Mouse (Mus musculus): ENCODE results near the gene Uqcc1.

Gene Uqcc1

DNA sequence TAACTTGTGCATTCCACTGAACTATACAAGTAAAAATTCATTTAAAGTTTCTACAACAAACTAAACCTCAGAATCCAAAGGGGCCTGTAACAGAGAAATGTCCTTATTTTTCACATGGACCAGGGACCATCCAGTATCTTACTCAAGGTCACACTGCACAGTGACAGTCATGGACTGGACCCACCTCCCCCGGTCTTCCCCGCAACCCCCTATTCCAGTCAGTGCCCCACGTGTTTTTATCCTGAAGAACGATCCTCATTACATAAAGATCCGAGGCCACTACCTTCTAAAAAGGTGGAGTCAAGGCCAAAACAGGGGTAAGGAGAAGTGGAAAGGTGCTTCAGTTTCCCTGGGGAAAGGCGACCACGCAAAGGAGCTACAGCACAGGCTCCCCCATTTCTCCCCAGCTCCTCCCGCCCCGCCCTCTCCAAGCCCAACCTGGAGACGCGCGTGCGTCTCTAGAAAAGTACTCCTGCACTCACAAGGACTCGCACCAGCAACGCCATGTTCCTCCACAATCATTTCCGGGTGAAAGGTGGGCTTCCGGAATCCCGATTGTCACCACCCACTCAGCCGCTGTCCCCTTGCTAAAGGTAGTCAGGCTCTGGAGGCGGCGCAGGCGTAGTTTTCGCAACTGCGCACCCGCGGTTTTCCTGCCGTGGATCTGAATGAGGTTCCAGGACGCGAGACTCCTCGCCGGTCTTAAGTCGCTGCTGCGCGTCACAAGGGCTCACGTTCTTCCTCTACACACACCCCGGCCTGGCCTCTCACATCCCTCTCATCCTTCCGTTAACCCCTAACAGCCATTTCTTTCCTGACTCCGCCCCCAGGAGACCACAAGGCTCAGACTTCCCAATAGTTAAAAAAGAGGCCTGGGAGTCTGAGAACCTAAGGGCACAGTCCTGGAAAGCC lies at the start of gene Uqcc1:
Gene Uqcc1 (minus strand): TSS at position 780 of the 912 bp plus-strand sequence.
- DNase-seq: peak; percentile 91 to 94

DNA sequence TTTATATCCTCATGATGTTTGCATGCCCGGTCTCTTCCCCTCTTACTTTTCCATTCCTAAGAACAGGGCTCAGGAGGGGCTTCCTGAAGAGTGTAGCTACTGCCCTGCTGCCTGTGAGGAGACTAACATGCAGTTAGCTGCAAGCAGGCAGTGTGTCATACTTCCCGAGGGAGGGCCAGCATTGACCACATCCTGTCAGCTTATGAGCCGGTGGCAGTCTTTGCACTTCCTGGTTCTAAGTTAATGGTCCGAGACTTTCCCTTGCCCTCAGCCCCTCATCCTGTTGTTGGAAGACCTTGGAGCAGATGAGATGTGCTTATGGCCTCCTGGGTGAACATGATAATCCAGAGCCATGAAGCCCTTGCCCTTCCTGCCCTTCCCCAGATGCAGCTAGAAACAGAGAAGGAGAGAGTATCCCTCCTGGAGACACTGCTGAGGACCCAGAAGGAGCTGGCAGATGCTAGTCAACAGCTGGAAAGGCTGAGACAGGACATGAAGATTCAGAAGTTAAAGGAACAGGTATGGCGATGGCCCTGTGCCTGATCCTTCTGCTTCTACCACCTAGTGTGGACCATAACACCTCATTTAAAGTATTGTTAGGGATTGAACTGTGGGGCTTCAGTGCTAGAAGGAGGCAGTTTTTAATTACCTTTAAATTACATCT lies 49.4 kb upstream of the Uqcc1 start:
- DNase-seq: no peak

DNA sequence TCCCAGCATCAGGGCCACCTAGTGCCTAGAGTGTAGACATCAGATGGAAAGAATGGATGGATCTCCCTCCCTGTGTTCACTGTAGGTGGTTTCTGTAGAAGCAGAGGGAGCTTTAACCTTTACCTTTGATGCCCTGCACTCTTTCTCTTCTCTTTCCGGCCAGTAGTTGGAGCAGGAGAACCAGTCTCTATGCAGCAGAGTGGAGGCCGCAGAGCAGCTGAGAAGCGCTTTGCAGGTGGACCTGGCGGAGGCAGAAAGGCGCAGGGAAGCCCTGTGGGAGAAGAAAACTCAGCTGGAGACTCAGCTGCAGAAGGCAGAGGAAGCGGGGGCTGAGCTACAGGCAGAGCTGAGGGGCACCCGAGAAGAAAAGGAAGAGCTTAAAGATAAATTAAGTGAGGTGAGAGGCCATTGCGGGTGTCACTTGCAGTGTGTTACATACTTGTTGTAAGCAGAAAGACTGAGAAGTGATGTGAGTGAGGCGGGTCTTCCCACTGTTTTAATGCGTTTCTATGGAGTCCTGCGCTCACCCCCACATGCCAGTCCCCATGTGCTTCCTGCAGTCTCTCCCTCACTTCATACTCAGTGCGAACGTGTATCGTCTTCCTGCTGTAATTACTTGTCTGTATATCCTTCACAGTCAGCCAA lies 44.1 kb upstream of the Uqcc1 start:
- DNase-seq: no peak

DNA sequence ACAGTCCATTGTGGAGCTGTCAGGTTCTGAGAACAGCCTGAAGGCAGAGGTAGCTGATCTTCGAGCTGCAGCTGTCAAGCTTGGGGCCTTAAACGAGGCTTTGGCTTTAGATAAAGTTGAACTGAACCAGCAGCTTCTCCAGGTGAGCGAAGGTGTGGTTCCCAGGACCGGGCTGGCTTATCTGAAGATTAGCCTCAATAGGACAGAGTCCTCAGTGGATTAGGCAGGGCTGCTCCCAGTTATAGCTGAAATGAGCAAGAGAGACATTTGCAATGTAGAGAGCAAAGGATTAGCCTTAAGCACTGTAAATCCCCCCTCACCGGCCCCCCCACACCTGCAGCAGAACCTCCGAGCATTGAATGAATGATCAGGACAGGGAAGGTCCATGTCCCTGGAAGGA lies 43.2 kb upstream of the Uqcc1 start:
- DNase-seq: no peak

DNA sequence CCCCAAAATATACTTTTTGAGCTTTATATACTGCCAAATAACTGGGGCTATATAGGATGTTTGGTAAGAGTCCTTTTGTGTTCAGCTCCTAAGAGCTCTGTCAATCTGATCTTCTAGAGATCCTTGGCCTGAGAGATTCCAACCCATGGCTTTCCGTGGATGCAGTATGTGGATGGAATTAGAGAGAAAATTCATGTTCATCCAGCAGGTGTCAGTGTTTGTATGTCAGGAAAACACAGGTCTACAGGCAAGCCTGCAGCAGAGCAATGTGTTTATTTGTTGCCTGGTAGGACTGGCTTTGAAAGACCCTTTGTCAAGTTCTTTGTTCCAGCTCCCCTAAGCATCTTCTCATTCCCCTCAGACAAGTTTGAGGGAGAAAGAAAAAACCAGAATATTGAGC lies 32.9 kb upstream of the Uqcc1 start:
- DNase-seq: peak; percentile 24 to 43

DNA sequence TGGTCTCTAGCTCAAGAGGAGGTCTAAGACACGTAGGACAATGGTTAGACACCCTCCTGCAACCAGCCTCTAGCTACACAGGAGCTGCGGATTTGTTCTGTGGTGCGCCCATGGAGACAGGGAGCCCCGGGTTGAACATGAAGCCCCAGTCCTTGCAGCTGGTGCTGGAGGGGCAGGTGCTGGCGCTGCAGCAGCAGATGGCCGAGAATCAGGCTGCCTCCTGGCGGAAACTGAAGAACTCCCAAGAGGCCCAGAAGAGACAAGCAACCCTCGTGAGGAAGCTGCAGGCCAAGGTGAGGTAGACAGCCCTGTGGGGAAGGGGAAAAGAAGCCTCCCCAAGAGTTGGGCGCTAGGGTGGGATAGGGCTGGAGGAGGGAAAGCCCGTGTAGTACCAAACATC lies 31.8 kb upstream of the Uqcc1 start:
- no peak for DNase-seq

DNA sequence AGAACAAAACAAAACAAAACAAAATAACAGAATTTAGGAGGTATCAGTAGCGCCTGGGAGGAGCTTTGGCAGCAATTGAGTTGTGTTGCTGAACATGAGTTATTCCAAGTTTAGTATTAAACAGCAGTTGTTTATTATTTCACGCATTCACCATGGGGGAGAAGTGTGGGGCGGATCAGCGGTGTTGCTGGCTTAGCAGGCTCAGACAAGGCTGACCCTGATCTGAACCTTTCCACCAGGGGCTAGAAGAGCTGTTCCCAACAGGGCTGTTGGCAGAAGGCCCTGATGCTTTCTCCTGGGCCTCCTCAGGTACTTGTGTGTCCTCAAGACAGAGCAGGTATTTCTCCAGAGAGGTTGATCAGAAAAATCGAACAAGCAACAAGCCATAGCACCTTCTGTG lies 29.9 kb upstream of the Uqcc1 start:
- DNase-seq: no peak

DNA sequence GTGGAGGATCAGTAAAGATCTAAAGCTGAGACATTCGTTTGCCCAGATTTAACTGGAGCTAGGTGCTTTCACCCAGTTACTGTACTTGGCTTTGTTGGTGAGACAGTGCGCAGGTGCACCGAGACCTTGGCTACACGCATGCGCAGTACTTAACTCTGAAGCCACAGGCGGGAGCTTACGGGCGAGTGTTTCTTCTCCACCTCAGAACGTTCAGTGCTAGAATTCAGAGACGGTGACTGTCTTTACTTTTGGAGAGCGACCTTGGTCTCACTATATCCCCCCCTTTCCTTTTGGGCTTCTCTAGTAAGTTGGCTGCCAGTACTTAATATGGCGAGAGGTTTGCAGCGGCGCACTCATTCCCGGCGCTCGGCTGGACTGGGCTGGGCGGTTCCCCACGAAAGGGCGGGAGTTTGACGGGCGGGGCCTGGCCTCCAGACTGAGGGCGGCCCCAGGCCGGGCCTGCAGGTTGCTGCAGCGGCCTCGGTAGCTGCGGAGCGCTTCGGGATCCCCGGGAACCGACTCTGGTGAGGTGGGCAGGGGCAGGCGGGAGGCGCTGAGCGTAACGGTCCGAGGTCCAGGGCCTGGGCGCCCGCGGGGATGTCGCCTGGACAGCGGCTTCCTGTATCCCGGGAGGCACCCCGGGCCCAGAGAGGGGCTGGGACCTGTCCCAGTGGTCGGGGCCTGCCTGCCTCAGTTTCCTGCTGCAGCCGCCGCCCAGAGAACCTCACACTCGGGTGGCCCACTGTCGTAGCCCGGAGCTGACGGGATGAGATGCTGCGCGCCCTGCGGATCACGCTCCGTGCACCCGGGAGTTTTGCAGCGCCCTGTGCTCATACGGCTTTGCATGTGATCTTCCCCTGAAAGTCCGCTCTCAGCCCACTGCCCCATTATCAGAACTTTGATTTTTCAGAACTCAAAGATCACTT lies 26.3 kb upstream of the Uqcc1 start, which contains the start of gene Cep250:
Gene Cep250 (plus strand): TSS at position 325 of the 926 bp plus-strand sequence.
- DNase-seq: peak; percentile 92 to 94

DNA sequence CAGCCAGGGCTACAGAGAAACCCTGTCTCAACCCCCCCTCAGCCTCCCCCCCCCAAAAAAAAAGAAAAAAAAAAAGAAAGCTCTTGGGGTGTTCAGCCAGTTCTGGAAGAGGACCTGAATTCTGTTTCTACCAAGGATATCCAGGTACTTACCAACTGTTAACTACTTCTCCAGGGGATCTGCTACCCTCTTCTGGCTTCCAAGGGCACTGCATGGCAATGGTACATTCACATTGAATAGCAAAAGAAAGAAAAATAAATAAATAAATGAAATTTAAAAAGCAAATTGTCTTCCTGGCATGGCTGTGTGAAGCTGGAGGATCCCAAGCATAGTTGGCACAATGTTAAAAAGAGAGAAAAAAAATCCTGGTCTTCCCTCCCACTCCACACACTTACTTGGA lies 21.9 kb upstream of the Uqcc1 start:
- DNase-seq: peak; percentile 69 to 86

DNA sequence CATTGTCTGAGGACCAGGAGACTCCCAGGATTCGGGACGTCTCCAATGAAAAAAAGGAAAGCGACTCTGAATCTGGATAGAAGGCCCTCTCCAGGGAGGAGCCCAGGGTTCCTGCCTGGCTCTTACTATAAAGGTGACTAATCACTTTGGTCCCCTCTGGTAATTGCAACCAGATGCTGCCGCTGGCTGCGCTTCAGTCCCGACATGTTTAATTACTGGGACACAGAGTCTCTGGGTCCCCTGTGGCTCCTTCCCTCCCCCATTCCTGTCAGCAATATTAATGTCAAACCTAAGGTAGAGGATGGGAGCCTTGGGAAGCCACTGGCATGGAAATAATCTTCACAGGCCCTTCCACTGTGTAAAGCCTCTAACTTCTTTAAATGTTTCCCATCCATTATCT lies 19.3 kb upstream of the Uqcc1 start:
- DNase-seq: no peak

DNA sequence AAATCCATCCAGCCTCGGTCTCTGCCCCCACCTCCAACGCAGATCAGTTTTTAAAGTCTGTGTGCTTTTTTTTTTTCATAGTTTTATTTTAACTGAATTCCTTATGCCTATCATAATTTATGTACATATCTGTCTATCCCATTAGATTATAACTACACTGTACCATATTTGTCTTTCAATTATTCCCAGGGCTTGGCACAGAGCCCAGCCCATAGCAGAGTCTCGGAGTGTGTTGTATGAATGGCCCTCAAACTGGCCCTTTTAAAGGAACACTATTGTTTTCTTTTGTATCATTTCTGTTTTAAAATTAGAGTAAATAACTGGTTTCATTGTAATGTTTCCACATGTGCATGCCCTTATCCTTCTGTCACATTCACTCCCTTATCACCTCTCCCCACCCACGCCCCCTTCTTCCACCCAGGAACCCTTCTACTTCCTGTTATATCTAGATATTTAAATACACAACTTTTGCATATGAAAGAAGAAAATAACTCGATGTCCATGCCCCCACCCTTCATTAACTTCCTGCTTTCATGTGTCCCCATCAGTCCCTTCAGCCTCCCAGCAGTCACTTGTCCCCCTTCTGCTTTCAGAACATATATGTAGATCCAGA lies 17.4 kb upstream of the Uqcc1 start:
- no peak for DNase-seq

DNA sequence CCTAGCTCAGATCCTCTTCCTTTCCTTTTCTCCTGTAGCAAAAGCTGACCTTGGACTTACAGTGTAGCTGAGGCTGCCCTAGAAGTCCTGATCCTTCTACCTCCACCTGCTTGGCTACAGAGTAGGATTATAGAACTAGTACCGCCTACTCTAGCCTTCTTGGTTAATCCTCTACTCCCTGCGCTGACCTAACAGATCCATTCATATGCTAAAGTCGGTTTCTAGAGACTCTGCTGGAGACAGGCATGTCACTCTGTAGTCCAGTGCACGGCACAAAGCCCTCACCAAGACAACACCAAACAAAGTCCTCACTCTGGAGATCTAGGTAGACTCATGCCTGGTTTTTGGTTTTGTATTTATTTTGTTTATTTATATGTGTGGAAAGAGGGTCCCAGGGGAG lies 16.4 kb upstream of the Uqcc1 start:
- no peak for DNase-seq

DNA sequence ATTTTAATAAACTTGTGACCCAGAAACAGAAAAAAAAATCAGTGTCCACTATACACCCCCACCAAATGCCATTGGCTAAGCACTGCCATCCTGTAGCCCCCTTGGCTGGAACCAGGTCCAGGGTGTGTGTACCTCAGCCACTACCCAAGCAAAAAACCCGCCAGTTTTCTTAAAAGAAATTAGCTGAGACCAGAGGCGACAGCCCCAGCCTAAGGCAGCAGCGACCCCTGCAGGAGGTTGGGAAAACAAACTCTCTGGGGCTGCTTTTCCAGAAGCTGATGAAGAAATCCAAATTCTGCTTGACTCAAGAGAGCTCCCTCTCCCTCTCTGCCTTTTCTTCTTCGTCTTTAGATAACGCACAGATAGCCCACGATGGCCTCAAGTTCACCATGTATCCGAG lies 16.0 kb upstream of the Uqcc1 start:
- peak; percentile 70 to 82 for DNase-seq

DNA sequence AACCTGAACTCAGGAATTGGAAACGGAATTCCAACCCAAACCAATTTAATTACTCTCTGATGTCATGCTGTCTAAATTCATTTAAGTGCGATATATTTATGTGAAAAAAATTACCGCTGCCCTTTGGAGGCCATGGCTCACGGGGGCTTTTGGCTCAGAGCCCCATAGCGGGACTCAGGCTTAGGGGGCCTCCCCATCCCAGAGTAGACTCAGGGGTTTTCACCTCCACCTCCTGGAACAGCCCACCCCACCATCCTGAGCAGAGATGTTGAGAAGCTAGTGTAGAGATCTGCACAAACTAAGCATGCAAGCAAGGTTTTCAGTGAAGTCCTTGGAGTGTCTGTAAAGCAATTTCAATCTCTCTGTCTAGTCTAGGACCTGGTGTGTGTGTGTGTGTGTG lies 15.5 kb upstream of the Uqcc1 start:
- no peak for DNase-seq

DNA sequence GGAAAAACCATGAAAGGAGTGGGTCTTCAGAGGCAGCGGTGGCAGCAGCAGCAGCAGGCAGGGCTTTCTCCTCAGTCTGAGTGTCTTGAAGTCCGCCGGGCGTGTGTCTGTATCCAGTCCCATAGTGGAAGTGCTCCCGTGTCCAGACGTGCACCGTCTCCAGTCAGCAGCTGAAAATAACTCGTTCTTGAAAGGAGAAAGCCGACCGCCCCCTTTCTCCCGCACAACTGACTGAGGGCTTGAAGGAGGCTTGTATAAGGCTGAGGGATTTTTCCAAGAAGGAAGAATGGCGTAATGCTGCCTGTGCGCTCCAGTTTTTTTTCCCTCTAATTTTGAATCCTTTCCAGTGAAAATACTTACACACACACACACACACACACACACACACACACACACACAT lies 15.0 kb upstream of the Uqcc1 start, which contains the start of gene Gdf5:
Gene Gdf5 (minus strand): TSS at position 244 of the 400 bp plus-strand sequence.
- no peak for DNase-seq

DNA sequence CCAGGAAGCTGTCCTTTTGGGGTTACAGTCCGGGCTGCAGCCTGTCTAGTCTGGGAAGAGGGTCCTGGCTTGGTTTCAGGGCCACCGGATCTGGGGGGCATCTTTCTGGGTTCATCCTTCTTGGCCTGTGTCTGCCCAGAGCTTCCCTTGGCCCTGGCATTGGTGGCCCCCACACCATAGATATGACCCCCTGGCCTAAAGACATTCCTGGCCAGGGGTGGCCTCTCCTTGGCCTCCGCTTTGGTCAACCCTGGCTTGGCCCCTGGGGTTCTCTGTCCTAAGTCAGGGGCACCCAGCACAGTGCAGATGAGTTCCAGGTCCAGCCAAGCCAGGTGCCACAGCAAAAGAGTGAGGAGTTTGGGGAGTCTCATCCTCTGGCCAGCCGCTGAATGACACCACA lies 14.6 kb upstream of the Uqcc1 start:
- no peak for DNase-seq

DNA sequence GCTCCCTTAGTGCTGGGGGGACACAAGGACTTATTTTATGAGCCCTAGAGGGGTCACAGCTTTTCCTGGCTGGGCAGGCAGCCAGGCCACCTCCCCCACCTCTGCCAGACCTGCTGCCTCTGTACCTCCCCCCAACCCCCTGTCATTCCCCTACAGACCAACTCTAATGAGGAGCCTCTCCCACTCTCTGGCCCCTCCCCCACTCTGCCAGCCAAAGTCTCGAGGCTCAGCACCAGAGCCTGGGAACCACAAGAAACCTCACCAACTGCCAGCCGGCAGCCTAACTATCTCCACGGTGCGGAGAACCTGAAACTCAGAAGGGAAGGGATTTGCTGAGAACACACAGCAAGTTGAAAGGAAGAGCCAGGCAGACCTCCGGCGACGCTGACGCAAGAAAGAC lies 13.4 kb upstream of the Uqcc1 start:
- DNase-seq: no peak

DNA sequence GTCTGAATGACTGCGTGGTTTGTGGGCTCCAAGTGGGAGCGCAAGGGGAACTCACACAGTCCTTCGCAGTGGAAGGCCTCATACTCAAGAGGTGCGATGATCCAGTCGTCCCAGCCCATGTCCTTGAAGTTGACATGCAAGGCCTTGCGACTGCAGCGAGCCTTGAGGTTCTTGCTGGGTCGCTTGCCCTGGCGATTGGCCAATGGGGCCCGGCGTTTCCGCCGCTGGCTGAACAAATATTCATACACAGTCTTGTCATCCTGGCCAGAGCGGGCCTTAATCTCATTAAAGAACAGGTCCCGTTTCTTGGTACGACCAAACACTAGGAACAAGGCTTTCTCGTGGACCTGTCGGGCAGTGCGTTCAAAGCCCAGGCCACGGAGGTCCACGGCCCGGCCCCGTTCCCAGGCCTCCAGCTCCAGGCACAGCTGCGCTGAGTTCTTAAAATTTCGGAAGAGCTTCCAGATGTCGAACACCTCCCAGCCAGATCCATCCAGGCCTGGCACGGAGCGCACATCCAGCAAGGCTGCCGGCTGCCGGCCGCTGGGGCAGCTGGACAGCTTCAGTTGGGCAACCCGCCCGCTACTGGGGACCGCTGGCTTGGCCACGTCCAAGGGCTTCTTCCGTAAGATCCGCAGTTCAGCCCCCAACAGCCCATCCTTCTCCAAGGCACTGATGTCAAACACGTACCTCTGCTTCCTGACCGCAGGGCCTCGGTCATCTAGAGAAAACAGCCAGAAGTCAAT lies 11.8 kb upstream of the Uqcc1 start:
- no peak for DNase-seq

DNA sequence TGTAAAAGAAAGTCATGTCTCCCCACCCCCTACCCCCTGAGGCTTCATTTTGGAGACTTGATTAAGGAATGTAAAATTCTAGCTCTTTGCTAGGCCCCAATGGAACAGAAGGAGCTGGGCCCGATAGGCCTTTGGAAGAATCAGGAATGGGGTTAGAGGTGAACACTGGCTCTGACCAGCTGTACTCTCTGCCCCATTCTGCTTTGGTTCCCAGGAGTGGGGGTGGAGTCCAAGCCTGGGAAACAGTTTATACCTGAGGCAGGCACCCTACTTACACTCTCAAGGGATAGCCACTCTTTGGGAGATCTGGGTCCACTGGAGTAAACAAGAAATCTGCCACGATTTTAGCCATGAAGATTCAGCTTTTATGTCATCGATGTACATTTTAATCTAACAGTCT lies 10.6 kb upstream of the Uqcc1 start, which contains the start of gene Gm15557:
Gene Gm15557 (plus strand): TSS at position 48 of the 400 bp plus-strand sequence.
- DNase-seq: no peak

DNA sequence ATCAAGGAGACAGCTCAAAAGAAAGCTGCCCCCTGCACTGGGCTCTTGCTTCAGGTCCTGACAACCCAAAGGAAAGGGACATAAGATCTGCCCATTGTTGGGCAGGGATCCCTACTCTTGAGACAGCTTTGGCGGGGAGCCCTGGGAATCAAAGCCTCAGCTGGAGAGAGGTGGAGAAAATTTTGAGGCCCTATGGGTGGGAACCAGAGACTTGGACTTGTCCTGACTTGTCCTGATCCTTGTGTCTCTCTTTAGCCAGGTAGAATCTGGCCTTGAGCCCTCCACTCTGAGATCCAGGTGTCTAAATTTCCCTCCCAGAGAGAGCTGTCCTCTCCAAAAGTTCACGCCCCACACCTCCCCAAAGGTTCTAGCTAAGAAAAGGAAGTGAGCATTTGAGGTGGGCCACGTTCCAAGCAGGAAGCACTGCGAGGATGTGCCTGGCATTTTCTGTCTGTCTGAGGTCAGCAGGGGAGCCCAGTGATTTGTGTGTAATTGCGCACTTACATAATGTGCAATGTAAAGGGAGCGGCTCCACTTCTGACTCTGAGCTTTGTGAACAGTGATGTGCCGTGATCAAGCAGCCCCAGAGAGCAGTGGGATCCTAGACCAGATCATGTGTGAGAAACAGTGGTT lies 9.9 kb upstream of the Uqcc1 start:
- no peak for DNase-seq
